Mouse (Mus musculus) bone marrow macrophage, adult 2 months (primary cell): Measurements from ENCODE around the gene Krt28.

Experiments used
- CTCF ChIP-seq: IDR thresholded peaks from 2 replicates; pipeline ENCODE4 v1.5.1; 2012; ENCODE audit warnings: low read depth, mild to moderate bottlenecking, low read length, moderate library complexity
- POLR2A ChIP-seq: IDR thresholded peaks from 2 replicates; pipeline ENCODE4 v1.6.1; 2012; ENCODE audit warnings: mild to moderate bottlenecking, low read depth, low read length, borderline replicate concordance

GRCm38 (mm10) chr11:99389264-99389663 lies 14.6 kb upstream of the Krt28 start, which contains the start of gene Krt10:
- TF ChIP-seq CTCF (no peak), POLR2A (no peak)
